Mouse (Mus musculus) brown adipose tissue, adult 24 weeks (tissue): ENCODE results near the gene Rab31. TPM values are rescaled to one million over a fixed set of nuclear protein-coding genes. Genes with fewer than 3 reads are reported as not detected.
"Not testable (repeated sequence)": the region's sequence is repeated elsewhere in the genome, so short reads cannot be mapped to it uniquely, and the experiment has no call there.

Experiments
- H3K27ac ChIP-seq: fragments of 200-500 bp; replicated peaks from 2 replicates; pipeline ENCODE4 v1.5.1; 2012; ENCODE audit warnings: low read depth, mild to moderate bottlenecking, low read length
- H3K4me1 ChIP-seq: fragments of 200-500 bp; 2 replicates; pipeline ENCODE4 v1.6.1; 2012; ENCODE audit warnings: low read length, mixed read lengths; ENCODE audit not compliant: control insufficient read depth, insufficient read depth, insufficient read length
- H3K4me3 ChIP-seq: fragments of 200-500 bp; 2 replicates; pipeline ENCODE4 v1.5.1; 2012; ENCODE audit warnings: low read depth, mild to moderate bottlenecking, low read length, moderate library complexity; ENCODE audit not compliant: insufficient read depth
- polyA plus RNA-seq: library from polyadenylated mRNA; stranded (reverse); fragments of >200 nt; gene quantifications from 2 replicates; pipeline ENCODE4 v1.2.4, GENCODE M21; 2012; ENCODE audit not compliant: missing spikeins, insufficient read depth, insufficient read length

Gene Rab31
- polyA plus RNA-seq, 1 experiment, result 3.9 TPM

GRCm38 (mm10) chr17:65635715-65636360, 136.7 kb downstream of the Rab31 start:
- Histone ChIP-seq H3K4me3 (no peak overlapping the region), H3K27ac (no peak overlapping the region), H3K4me1 (no peaks in the 10 kb centered on the region)

- H3K4me1 ChIP-seq, result no peaks in the 10 kb centered on the region
- no peak overlapping the region for H3K4me3 ChIP-seq
- H3K27ac ChIP-seq, result no peak overlapping the region
These were observed 142.6 kb downstream of the Rab31 start for GRCm38 (mm10) chr17:65629943-65630342.

- not testable (repeated sequence) for H3K4me1 ChIP-seq, H3K27ac ChIP-seq, H3K4me3 ChIP-seq
These were observed 143.6 kb downstream of the Rab31 start for GRCm38 (mm10) chr17:65628823-65629532.

- no peak overlapping the region for H3K4me3 ChIP-seq
- H3K4me1 ChIP-seq, result no peaks in the 10 kb centered on the region
- no peak overlapping the region for H3K27ac ChIP-seq
These were observed 146.3 kb downstream of the Rab31 start for GRCm38 (mm10) chr17:65626301-65626700.

GRCm38 (mm10) chr17:65625563-65625962, 147.0 kb downstream of the Rab31 start:
- Histone ChIP-seq H3K27ac (no peak overlapping the region), H3K4me3 (no peak overlapping the region), H3K4me1 (no peaks in the 10 kb centered on the region)

GRCm38 (mm10) chr17:65623130-65623529, 149.4 kb downstream of the Rab31 start:
- no peak overlapping the region for H3K27ac ChIP-seq
- H3K4me3 ChIP-seq, result no peak overlapping the region

GRCm38 (mm10) chr17:65618431-65618830, 154.1 kb downstream of the Rab31 start:
- Histone ChIP-seq H3K27ac (no peak overlapping the region), H3K4me3 (no peak overlapping the region)

More at GRCm38 (mm10) chr17:65623130-65623529, 149.4 kb downstream of the Rab31 start:
- H3K4me1 ChIP-seq, result no peaks in the 10 kb centered on the region

GRCm38 (mm10) chr17:65615678-65616077, 156.9 kb downstream of the Rab31 start:
- Histone ChIP-seq H3K27ac (no peak overlapping the region), H3K4me3 (no peak overlapping the region), H3K4me1 (peaks cover 3% of the 10 kb centered on the region)

More at GRCm38 (mm10) chr17:65618431-65618830, 154.1 kb downstream of the Rab31 start:
- no peaks in the 10 kb centered on the region for H3K4me1 ChIP-seq

GRCm38 (mm10) chr17:65614431-65614830, 158.1 kb downstream of the Rab31 start:
- Histone ChIP-seq H3K27ac (peak overlapping the region; percentile 79), H3K4me3 (peak overlapping the region; percentile 68), H3K4me1 (peaks cover 5% of the 10 kb centered on the region)

GRCm38 (mm10) chr17:65613463-65614412, 158.8 kb downstream of the Rab31 start, which contains the start of gene Vapa:
Vapa (minus strand) TSS chr17:65613555.
- peak within 1 kb of the TSS; percentile 94 for H3K27ac ChIP-seq
- peaks cover 11% of the 10 kb centered on the region for H3K4me1 ChIP-seq
- peak within 1 kb of the TSS; percentile 77 for H3K4me3 ChIP-seq

GRCm38 (mm10) chr17:65613142-65613462, 159.4 kb downstream of the Rab31 start:
- Histone ChIP-seq H3K4me1 (peaks cover 12% of the 10 kb centered on the region), H3K4me3 (peak overlapping the region; percentile 77), H3K27ac (peak overlapping the region; percentile 89)

- H3K4me3 ChIP-seq, result peak overlapping the region; percentile 77
- peaks cover 15% of the 10 kb centered on the region for H3K4me1 ChIP-seq
- peak overlapping the region; percentile 89 for H3K27ac ChIP-seq
These were observed 160.0 kb downstream of the Rab31 start for GRCm38 (mm10) chr17:65612391-65613141.

GRCm38 (mm10) chr17:65611721-65612120, 160.8 kb downstream of the Rab31 start:
- Histone ChIP-seq H3K27ac (no peak overlapping the region), H3K4me1 (peaks cover 20% of the 10 kb centered on the region), H3K4me3 (0 out of 2 replicates have a peak overlapping the region, but pooled peaks have one; percentile 30)

GRCm38 (mm10) chr17:65608743-65609142, 163.8 kb downstream of the Rab31 start:
- Histone ChIP-seq H3K4me1 (peaks cover 32% of the 10 kb centered on the region), H3K27ac (no peak overlapping the region), H3K4me3 (no peak overlapping the region)
